Mouse (Mus musculus) myocyte (in vitro differentiated cells): ENCODE results near the gene Cdc5l. TPM values are rescaled to one million over a fixed set of nuclear protein-coding genes. Genes with fewer than 3 reads are reported as not detected.
"Not testable (repeated sequence)": the region's sequence is repeated elsewhere in the genome, so short reads cannot be mapped to it uniquely, and the experiment has no call there.

Source experiments
- H3K27me3 ChIP-seq: one replicate; pipeline ENCODE4 v1.6.1; 2011; ENCODE audit not compliant: control insufficient read depth, insufficient read depth, insufficient read length
- H3K36me3 ChIP-seq: one replicate; pipeline ENCODE4 v1.6.1; 2011; ENCODE audit not compliant: control insufficient read depth, insufficient read depth
- H3K4me2 ChIP-seq: one replicate; pipeline ENCODE4 v1.6.1; 2011; ENCODE audit warnings: low read depth, control low read depth
- H3K4me3 ChIP-seq: one replicate; pipeline ENCODE4 v1.5.1; 2011; ENCODE audit warnings: mild to moderate bottlenecking, control low read depth, moderate library complexity
- H3K79me2 ChIP-seq: one replicate; pipeline ENCODE4 v1.6.1; 2011; ENCODE audit not compliant: control insufficient read depth, insufficient read depth
- H3ac ChIP-seq: one replicate; pipeline ENCODE4 v1.6.1; 2011; ENCODE audit not compliant: control insufficient read depth, insufficient read length
- CEBPB ChIP-seq: IDR thresholded peaks from 2 replicates; pipeline ENCODE4 v1.6.1; 2011; ENCODE audit warnings: mild to moderate bottlenecking, moderate library complexity; ENCODE audit not compliant: poor library complexity, insufficient read depth, severe bottlenecking
- E2F4 ChIP-seq: IDR thresholded peaks from one replicate; pipeline ENCODE4 v1.6.1; 2011; ENCODE audit warnings: mild to moderate bottlenecking, control low read depth, moderate library complexity; ENCODE audit not compliant: insufficient read depth
- MAX ChIP-seq: IDR thresholded peaks from one replicate; pipeline ENCODE4 v1.6.1; 2011; ENCODE audit warnings: low read depth, mild to moderate bottlenecking, control low read depth
- MYOD1 ChIP-seq, 3 experiments: IDR thresholded peaks; one replicate each; pipeline ENCODE4 v1.6.1; 2011; ENCODE audit warnings: control low read depth in 2 of 3, low read depth in 2 of 3, mild to moderate bottlenecking in 2 of 3, moderate library complexity in 1 of 3; ENCODE audit not compliant: insufficient read length in 2 of 3, control insufficient read depth in 1 of 3
- MYOG ChIP-seq, 3 experiments: IDR thresholded peaks; one replicate each; pipeline ENCODE4 v1.6.1; 2011; ENCODE audit warnings: control low read depth in 2 of 3, low read depth in 2 of 3, mild to moderate bottlenecking in 2 of 3; ENCODE audit not compliant: insufficient read length in 2 of 3, control insufficient read depth in 1 of 3, insufficient read depth in 1 of 3
- POLR2A ChIP-seq: IDR thresholded peaks from one replicate; pipeline ENCODE4 v1.6.1; 2011; ENCODE audit warnings: low read depth, mild to moderate bottlenecking, control low read depth, moderate library complexity; ENCODE audit not compliant: insufficient read length
- POLR2AphosphoS2 ChIP-seq: IDR thresholded peaks from one replicate; pipeline ENCODE4 v1.6.1; 2011; ENCODE audit warnings: low read depth, control low read depth; ENCODE audit not compliant: insufficient read length
- REST ChIP-seq: IDR thresholded peaks from one replicate; pipeline ENCODE4 v1.6.1; 2011; ENCODE audit warnings: mild to moderate bottlenecking, control low read depth, moderate library complexity; ENCODE audit not compliant: insufficient read depth, insufficient read length
- SRF ChIP-seq: IDR thresholded peaks from one replicate; pipeline ENCODE4 v1.6.1; 2011; ENCODE audit warnings: low read depth; ENCODE audit not compliant: control insufficient read depth, insufficient read length
- TCF12 ChIP-seq: IDR thresholded peaks from one replicate; pipeline ENCODE4 v1.6.1; 2011; ENCODE audit warnings: mild to moderate bottlenecking, control low read depth; ENCODE audit not compliant: poor library complexity, insufficient read depth, severe bottlenecking
- TCF3 ChIP-seq: IDR thresholded peaks from one replicate; pipeline ENCODE4 v1.6.1; 2011; ENCODE audit warnings: low read depth, control low read depth; ENCODE audit not compliant: insufficient read length
- USF1 ChIP-seq: IDR thresholded peaks from one replicate; pipeline ENCODE4 v1.6.1; 2011; ENCODE audit warnings: low read depth, mild to moderate bottlenecking, control low read depth, moderate library complexity
- polyA plus RNA-seq: library from polyadenylated mRNA; unstranded; fragments of >200 nt; fragmentation: generic; extraction: Trizol; gene quantifications from one replicate; pipeline ENCODE4 v1.2.1, GENCODE M21; 2012; ENCODE audit warnings: missing spikeins

Cdc5l gene
- polyA plus RNA-seq, 1 experiment, result 26.8 TPM

- Histone ChIP-seq H3K36me3 (no peaks in the 10 kb centered on the region), H3K4me3 (no peak overlapping the region), H3ac (no peak overlapping the region), H3K4me2 (no peak overlapping the region), H3K27me3 (no peaks in the 10 kb centered on the region), H3K79me2 (no peaks in the 10 kb centered on the region)
- no peak for TF ChIP-seq USF1
- no peak for TF ChIP-seq CEBPB
Observed at GRCm38 (mm10) chr17:45456260-45457152, 23.0 kb upstream of the Cdc5l start.

- H3K79me2 ChIP-seq, H3K4me3 ChIP-seq, H3K36me3 ChIP-seq, H3ac ChIP-seq, H3K4me2 ChIP-seq, H3K27me3 ChIP-seq: not testable (repeated sequence)
Observed at GRCm38 (mm10) chr17:45455783-45456182, 22.2 kb upstream of the Cdc5l start.

GRCm38 (mm10) chr17:45454794-45455193 is 21.3 kb upstream of the Cdc5l start:
- H3K36me3 ChIP-seq, result no peaks in the 10 kb centered on the region
- H3K4me3 ChIP-seq, result no peak overlapping the region
- TF ChIP-seq REST (no peak), MYOD1 (IDR thresholded peaks at IDR 0.05; ENCODE audit: control insufficient read depth in 1 of 3, insufficient read length in 2 of 3, low read depth in 2 of 3) (no peak), POLR2AphosphoS2 (no peak), USF1 (no peak), E2F4 (no peak), MAX (no peak), TCF12 (no peak), SRF (no peak), MYOG (IDR thresholded peaks at IDR 0.05; ENCODE audit: control insufficient read depth in 1 of 3, insufficient read depth in 1 of 3, insufficient read length in 2 of 3, low read depth in 2 of 3) (no peak), TCF3 (no peak), CEBPB (no peak), POLR2A (no peak)
- no peaks in the 10 kb centered on the region for H3K79me2 ChIP-seq
- no peaks in the 10 kb centered on the region for H3K27me3 ChIP-seq
- no peak overlapping the region for H3ac ChIP-seq
- H3K4me2 ChIP-seq, result no peak overlapping the region

- Histone ChIP-seq H3ac (no peak overlapping the region), H3K36me3 (no peaks in the 10 kb centered on the region), H3K79me2 (no peaks in the 10 kb centered on the region), H3K27me3 (no peaks in the 10 kb centered on the region), H3K4me3 (no peak overlapping the region), H3K4me2 (no peak overlapping the region)
- TF ChIP-seq SRF (no peak), POLR2AphosphoS2 (no peak), TCF12 (no peak), MAX (no peak), E2F4 (no peak)
Observed at GRCm38 (mm10) chr17:45452271-45452670, 18.7 kb upstream of the Cdc5l start.

- Histone ChIP-seq H3K79me2 (no peaks in the 10 kb centered on the region), H3K4me3 (no peak overlapping the region), H3K27me3 (no peaks in the 10 kb centered on the region), H3K36me3 (peaks cover 7% of the 10 kb centered on the region), H3ac (no peak overlapping the region), H3K4me2 (no peak overlapping the region)
- TF ChIP-seq MYOD1 (IDR thresholded peaks at IDR 0.05; ENCODE audit: control insufficient read depth in 1 of 3, insufficient read length in 2 of 3, low read depth in 2 of 3) (no peak), MYOG (IDR thresholded peaks at IDR 0.05; ENCODE audit: control insufficient read depth in 1 of 3, insufficient read depth in 1 of 3, insufficient read length in 2 of 3, low read depth in 2 of 3) (no peak), TCF3 (no peak), SRF (no peak), MAX (no peak), CEBPB (no peak), POLR2AphosphoS2 (no peak), TCF12 (no peak), E2F4 (no peak), POLR2A (no peak), REST (no peak), USF1 (no peak)
Observed at GRCm38 (mm10) chr17:45450153-45450552, 16.6 kb upstream of the Cdc5l start.
